Mouse (Mus musculus) lung, embryonic 15.5 days (tissue): ENCODE results near the gene Dkkl1. TPM values are rescaled to one million over a fixed set of nuclear protein-coding genes. Genes with fewer than 3 reads are reported as not detected.

ENCODE experiments used
- ATAC-seq: fragments of 200-750 bp; cut with Nextera tagmentation; 2 replicates; pipeline ENCODE4 v1.8.0; 2017; ENCODE audit warnings: moderate number of reproducible peaks, borderline replicate concordance; ENCODE audit not compliant: low FRiP score, low TSS enrichment; ENCODE audit errors: extremely low read depth
- H3K27ac ChIP-seq: fragments of 300-500 bp; sonication (generic); 2 replicates; pipeline ENCODE4 v1.5.1; 2015; ENCODE audit warnings: moderate library complexity, mild to moderate bottlenecking, inconsistent platforms
- H3K27me3 ChIP-seq: fragments of 300-500 bp; sonication (generic); 2 replicates; pipeline ENCODE4 v1.6.1; 2015; ENCODE audit warnings: inconsistent platforms
- H3K36me3 ChIP-seq: fragments of 300-500 bp; sonication (generic); 2 replicates; pipeline ENCODE4 v1.6.1; 2015; ENCODE audit warnings: inconsistent platforms
- H3K4me1 ChIP-seq: fragments of 300-500 bp; sonication (generic); 2 replicates; pipeline ENCODE4 v1.6.1; 2015; ENCODE audit warnings: inconsistent platforms
- H3K4me2 ChIP-seq: fragments of 300-500 bp; sonication (generic); 2 replicates; pipeline ENCODE4 v1.6.1; 2015; ENCODE audit warnings: inconsistent platforms, mild to moderate bottlenecking, moderate library complexity
- H3K4me3 ChIP-seq: fragments of 300-500 bp; sonication (generic); 2 replicates; pipeline ENCODE4 v1.5.1; 2015; ENCODE audit warnings: mild to moderate bottlenecking, inconsistent platforms
- H3K9ac ChIP-seq: fragments of 300-500 bp; sonication (generic); 2 replicates; pipeline ENCODE4 v1.6.1; 2015; ENCODE audit warnings: inconsistent platforms
- H3K9me3 ChIP-seq: fragments of 300-500 bp; sonication (generic); 2 replicates; pipeline ENCODE4 v1.6.1; 2016; ENCODE audit warnings: inconsistent platforms
- WGBS: fragments of 180-500 bp; shearing (Covaris S2); methylation state at CpG from one replicate; pipeline ENCODE4 v1.1.7; 2015; 5-methylcytosine and 5-hydroxymethylcytosine counted together
- polyA plus RNA-seq: library from polyadenylated mRNA; unstranded; fragments of >200 nt; fragmentation: Nextera tagmentation; extraction: Ambion mirVana; gene quantifications from 2 replicates; pipeline ENCODE4 v1.2.1, GENCODE M21; 2015

Dkkl1 gene
- polyA plus RNA-seq, 1 experiment from 2014 or later: 1.1 TPM

DNA sequence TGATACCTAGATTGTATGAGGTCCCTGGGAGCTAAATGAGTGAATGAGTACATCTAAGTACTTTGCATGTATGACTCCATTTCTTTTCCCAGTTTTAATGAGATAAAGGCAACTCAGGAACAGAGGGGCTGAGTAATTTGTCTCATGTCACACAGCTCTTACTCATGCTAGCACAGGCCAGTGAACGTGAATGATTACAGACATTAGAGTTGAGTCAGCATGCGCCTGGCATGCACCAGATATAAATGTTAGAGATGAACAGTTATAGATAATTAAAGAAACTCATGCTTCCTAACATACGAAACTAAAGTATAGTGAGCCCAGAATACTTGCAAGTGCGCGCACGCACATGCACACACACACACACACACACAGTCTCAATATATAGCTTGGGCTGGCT, 21.8 kb downstream of the Dkkl1 start:
- H3K4me1 ChIP-seq: peaks cover 3% of the 10 kb centered on the region; the same call in 1 of the 2 replicates
- H3K36me3 ChIP-seq: no peaks in the 10 kb centered on the region
- WGBS: 87% methylated on average over 6 of the region's 6 CpGs
- H3K4me2 ChIP-seq: no peak overlapping the region
- H3K9ac ChIP-seq: no peak overlapping the region
- H3K27ac ChIP-seq: no peak overlapping the region
- peaks cover 65% of the 10 kb centered on the region for H3K27me3 ChIP-seq
- ATAC-seq: no peak
- no peak overlapping the region for H3K4me3 ChIP-seq
- no peaks in the 10 kb centered on the region for H3K9me3 ChIP-seq

DNA sequence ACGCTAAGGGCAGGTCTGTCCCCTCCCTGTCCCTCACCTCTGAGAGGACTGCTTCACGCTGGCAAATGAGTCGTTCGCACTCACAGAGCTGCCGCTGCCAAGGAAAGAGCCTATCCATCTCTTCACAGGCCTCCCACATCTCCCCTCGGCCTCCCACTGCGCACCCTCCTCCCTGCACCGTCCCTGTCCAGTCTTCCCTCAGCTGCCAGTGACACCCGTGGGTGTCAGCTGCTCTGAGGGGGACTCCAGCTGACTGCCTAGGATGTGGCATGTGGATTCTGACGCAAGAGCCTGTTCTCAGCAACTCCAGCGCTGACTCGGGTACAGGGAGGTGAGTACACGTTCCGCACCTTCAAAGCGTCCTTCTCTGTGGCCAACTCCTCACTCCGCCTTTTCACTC, 22.3 kb downstream of the Dkkl1 start:
- ATAC-seq: no peak
- Histone ChIP-seq H3K4me1 (peaks cover 3% of the 10 kb centered on the region; the same call in 1 of the 2 replicates), H3K9ac (no peak overlapping the region), H3K27me3 (peaks cover 71% of the 10 kb centered on the region), H3K27ac (no peak overlapping the region), H3K36me3 (no peaks in the 10 kb centered on the region), H3K4me3 (no peak overlapping the region), H3K9me3 (no peaks in the 10 kb centered on the region), H3K4me2 (no peak overlapping the region)
- 37% methylated on average over 16 of the region's 16 CpGs for WGBS

DNA sequence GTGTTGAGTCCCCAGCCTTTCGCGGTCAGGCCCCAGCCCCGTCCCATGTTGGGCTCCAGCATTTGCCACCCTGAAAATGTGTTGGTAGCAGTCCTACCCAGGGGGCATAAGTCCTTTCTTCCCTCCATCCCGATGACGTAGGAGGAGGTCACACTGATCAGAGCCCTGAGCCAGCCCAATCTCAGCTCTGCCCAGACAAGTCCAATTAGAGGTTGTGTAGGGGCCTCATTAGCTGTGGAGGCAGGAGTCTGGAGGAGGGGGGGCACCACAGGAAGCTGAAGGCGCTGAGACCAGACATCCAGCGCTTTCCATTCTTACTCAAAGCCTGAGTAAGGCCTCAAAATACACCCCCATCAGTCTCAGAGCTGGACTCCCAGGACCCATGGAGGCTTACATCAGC, 26.0 kb downstream of the Dkkl1 start:
- no peak for ATAC-seq
- H3K27ac ChIP-seq: no peak overlapping the region
- H3K4me2 ChIP-seq: no peak overlapping the region
- no peak overlapping the region for H3K9ac ChIP-seq
- peaks cover 9% of the 10 kb centered on the region for H3K4me1 ChIP-seq
- H3K9me3 ChIP-seq: no peaks in the 10 kb centered on the region
- peaks cover 97% of the 10 kb centered on the region for H3K27me3 ChIP-seq
- H3K36me3 ChIP-seq: no peaks in the 10 kb centered on the region
- WGBS: 66% methylated on average over 7 of the region's 7 CpGs
- H3K4me3 ChIP-seq: no peak overlapping the region

DNA sequence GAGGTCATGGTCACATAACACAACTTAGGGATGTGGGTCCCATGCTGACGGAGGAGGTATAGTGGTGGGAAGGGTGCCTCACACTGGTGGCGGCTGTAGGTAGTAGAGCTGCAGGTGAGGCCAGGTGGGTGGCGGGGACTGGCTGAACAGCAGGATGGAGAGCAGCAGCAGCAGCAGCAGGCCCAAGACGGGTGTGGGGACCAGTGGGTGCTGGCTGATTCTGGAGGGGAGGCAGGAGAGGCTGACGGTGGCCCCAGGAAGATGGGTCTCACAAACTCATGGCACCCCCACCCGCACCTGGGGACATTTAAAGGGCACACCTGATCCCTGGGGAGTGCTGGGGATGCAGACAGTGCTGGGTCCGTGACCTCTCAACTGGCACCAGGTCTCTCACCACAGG, 28.3 kb downstream of the Dkkl1 start:
- Histone ChIP-seq H3K27ac (no peak overlapping the region), H3K27me3 (peaks cover 97% of the 10 kb centered on the region), H3K9me3 (no peaks in the 10 kb centered on the region), H3K4me1 (peaks cover 9% of the 10 kb centered on the region), H3K9ac (no peak overlapping the region), H3K36me3 (no peaks in the 10 kb centered on the region), H3K4me3 (no peak overlapping the region), H3K4me2 (no peak overlapping the region)
- ATAC-seq: no peak
- WGBS: 65% methylated on average over 7 of the region's 7 CpGs

DNA sequence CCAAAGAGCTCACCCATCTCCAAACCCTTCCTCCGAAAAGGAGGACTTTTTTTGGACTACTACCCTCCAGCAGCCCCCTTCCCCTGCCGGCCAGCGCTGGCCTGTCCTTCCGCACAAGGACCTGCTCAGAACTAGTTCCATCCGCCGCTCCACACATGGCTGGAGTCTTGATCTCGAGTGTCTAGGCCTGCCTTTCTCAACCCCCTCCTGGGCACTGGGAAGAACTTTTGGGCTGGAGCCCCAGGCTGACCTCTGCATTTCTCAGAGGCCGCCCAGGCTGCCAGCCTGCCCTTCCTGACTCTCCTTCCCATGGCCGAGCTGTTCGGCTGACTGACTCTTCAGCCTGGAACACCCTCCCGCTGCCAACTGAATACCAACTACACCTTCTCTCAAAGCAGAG, 29.3 kb downstream of the Dkkl1 start:
- 0 out of 2 replicates have a peak overlapping the region, but pooled peaks have one; percentile 8 for H3K9ac ChIP-seq
- peaks cover 9% of the 10 kb centered on the region for H3K4me1 ChIP-seq

DNA sequence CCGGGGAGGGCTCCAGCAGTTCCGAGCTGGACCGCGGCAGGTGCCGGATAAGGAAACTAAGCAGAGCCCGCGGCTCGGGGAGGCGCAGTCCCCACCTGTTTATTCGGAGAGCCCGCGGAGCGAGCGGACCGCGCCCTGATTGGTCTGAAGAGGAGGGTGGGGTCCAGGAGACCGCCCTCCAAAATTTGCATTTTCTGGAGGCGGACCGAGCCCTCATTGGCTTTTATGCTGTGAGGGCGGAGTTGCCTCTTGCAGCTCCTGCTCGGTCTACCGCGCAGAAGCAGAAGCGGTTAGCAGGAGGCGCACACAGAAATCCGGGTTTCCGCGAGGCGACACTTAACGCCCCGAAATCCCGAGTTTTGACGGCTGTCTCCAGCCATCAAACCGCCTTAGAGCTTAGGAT, 29.7 kb downstream of the Dkkl1 start:
- peaks cover 9% of the 10 kb centered on the region for H3K4me1 ChIP-seq
- H3K4me2 ChIP-seq: peak overlapping the region; percentile 59
- H3K9me3 ChIP-seq: no peaks in the 10 kb centered on the region
- H3K27me3 ChIP-seq: peaks cover 99% of the 10 kb centered on the region
- under 1% methylated on average over 34 of the region's 34 CpGs for WGBS
- H3K36me3 ChIP-seq: no peaks in the 10 kb centered on the region
- H3K4me3 ChIP-seq: peak overlapping the region; percentile 31
- no peak overlapping the region for H3K27ac ChIP-seq
- ATAC-seq: peak; percentile 87
- 0 out of 2 replicates have a peak overlapping the region, but pooled peaks have one; percentile 8 for H3K9ac ChIP-seq

More for the DNA sequence above, 29.3 kb downstream of the Dkkl1 start:
- peak overlapping the region; percentile 59 for H3K4me2 ChIP-seq
- no peak overlapping the region for H3K27ac ChIP-seq
- no peaks in the 10 kb centered on the region for H3K9me3 ChIP-seq
- WGBS: 9% methylated on average over 11 of the region's 11 CpGs
- ATAC-seq: no peak
- no peaks in the 10 kb centered on the region for H3K36me3 ChIP-seq
- H3K27me3 ChIP-seq: peaks cover 98% of the 10 kb centered on the region
- peak overlapping the region; percentile 31 for H3K4me3 ChIP-seq

DNA sequence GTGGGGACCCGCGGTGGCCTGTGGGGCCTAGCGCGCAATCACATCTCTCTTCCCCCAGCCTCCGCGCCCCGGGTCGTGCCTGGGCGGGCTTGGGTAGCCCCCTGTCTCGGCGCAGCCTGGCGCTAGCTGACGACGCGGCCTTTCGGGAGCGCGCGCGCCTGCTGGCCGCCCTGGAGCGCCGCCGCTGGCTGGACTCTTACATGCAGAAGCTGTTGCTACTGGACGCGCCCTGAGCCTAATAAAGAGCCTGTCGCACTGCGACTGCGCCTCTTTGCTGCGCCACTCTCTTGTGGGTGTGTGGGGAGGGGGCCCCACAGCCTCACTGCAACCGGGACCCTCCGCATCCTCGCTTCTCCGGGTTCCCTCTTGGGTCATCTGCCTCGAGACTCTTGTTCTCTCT, 30.4 kb downstream of the Dkkl1 start:
- Histone ChIP-seq H3K36me3 (no peaks in the 10 kb centered on the region), H3K27ac (no peak overlapping the region), H3K9me3 (no peaks in the 10 kb centered on the region), H3K4me3 (no peak overlapping the region; the same call in 1 of the 2 replicates), H3K9ac (no peak overlapping the region), H3K27me3 (peaks cover 99% of the 10 kb centered on the region), H3K4me1 (peaks cover 9% of the 10 kb centered on the region), H3K4me2 (no peak overlapping the region)
- 6% methylated on average over 35 of the region's 35 CpGs for WGBS
- no peak; the same call in 1 of the 2 replicates for ATAC-seq

DNA sequence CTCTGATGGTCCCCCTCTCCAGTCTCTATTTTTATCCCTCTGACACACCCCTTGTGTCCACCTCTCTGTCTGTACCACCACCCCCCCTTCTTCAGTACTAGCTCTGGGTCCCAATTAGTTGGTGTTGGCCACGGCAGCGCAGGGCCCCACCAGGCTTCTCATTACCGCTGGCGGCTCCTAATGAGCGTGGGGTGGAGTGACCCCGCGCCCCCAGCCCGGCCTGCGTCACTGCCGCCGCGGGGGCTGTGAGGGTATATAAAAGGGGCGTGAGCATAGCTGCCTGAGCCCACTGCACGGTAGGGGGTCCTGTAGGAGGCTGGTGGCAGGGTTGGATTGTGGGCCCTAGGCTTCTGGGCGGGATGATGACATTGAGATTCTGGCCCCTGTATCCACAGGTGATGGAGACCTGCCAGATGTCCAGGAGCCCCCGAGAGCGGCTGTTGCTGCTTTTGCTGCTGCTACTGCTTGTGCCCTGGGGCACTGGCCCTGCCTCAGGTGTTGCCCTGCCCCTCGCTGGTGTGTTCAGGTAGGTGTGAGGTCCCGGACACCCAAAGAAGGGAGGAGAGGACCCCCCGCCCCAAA, 31.0 kb downstream of the Dkkl1 start, which contains the start of gene Pth2:
Pth2 (plus strand) TSS at position 100 of the 582 bp plus-strand sequence.
- ATAC-seq: no peak
- Histone ChIP-seq H3K4me1 (peaks cover 13% of the 10 kb centered on the region), H3K4me2 (peak within 1 kb of the TSS; percentile 59; the same call in 1 of the 2 replicates), H3K4me3 (no peak within 1 kb of the TSS; the same call in 1 of the 2 replicates), H3K27ac (no peak within 1 kb of the TSS), H3K27me3 (peaks cover 100% of the 10 kb centered on the region), H3K9ac (no peak within 1 kb of the TSS), H3K9me3 (no peaks in the 10 kb centered on the region), H3K36me3 (no peaks in the 10 kb centered on the region)
- 19% methylated on average over 20 of the region's 20 CpGs for WGBS

DNA sequence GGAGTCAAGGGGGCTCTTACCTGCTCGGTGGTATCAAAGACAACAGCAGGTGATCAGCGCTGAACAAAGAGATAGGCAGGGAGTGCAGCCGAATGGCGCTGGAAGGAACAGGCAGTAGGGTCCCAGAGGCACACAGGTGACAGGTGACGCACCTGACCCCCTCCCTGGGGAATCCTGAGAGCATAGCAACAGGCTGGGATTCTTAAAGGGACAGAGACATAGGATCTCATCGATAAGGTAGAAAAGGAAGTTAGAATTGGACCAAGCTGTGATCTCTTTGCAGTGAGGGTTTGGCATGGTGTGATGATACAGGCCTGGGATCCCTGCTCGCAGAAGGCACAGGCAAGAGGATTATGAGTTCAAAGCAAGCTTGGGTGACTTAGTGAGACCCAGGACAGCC, 32.5 kb downstream of the Dkkl1 start, which contains the start of gene Gfy:
Gfy (minus strand) TSS at position 101 of the 400 bp plus-strand sequence.
- H3K4me1 ChIP-seq: peaks cover 18% of the 10 kb centered on the region
- H3K4me2 ChIP-seq: no peak within 1 kb of the TSS
- peaks cover 100% of the 10 kb centered on the region for H3K27me3 ChIP-seq
- H3K9ac ChIP-seq: no peak within 1 kb of the TSS
- H3K36me3 ChIP-seq: no peaks in the 10 kb centered on the region
- 22% methylated on average over 7 of the region's 7 CpGs for WGBS
- ATAC-seq: no peak
- H3K27ac ChIP-seq: no peak within 1 kb of the TSS
- no peak within 1 kb of the TSS for H3K4me3 ChIP-seq
- H3K9me3 ChIP-seq: no peaks in the 10 kb centered on the region

DNA sequence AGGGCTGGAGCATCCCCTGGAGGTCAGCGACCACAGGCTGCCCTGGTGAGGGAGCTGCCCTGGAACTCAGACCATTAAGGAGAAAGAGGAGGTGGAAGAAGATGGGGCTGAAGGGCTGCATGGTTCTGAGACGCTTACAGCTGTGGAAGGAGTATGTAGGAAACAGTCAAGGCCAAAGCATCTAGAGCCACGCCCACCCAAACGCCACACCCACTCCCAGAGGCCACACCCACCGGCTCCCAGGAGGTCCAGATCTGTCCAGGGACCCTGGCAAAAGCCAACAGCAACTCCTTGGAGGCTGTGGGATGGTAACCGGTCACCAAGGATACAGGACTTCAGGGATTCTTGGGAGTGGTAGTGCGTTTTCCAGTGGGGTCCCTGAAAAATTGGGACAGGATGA, 33.4 kb downstream of the Dkkl1 start:
- 18% methylated on average over 7 of the region's 7 CpGs for WGBS
- Histone ChIP-seq H3K9ac (no peak overlapping the region), H3K9me3 (no peaks in the 10 kb centered on the region), H3K27me3 (peaks cover 98% of the 10 kb centered on the region), H3K4me3 (no peak overlapping the region), H3K4me2 (no peak overlapping the region), H3K27ac (no peak overlapping the region), H3K36me3 (no peaks in the 10 kb centered on the region), H3K4me1 (peaks cover 18% of the 10 kb centered on the region)
- no peak for ATAC-seq

DNA sequence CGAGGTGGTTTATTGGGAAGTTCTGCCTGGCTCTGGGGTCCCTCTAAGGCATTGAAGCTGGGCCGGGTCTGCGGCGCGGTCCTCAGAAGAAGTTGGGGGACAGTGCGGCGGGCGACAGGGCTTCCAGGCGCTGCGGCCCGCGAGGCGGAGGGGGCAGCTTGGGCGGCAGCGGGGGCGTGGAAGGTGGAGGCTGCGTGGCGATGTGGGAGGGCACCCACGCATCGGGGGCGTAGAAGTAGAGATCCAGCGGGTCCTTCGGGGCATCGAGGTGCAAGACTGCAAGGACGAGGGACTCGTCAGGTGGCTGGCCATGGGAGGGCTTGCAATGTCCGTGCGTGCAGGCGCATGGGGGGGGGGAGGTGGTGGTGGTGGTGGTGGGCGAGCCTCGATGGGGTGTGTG, 35.6 kb downstream of the Dkkl1 start:
- H3K9ac ChIP-seq: no peak overlapping the region
- 4% methylated on average over 31 of the region's 31 CpGs for WGBS
- H3K4me1 ChIP-seq: 0 out of 2 replicates have a peak, but pooled peaks cover 10% of the 10 kb centered on the region
- H3K4me3 ChIP-seq: peak overlapping the region; percentile 9; the same call in 1 of the 2 replicates
- H3K27me3 ChIP-seq: peaks cover 95% of the 10 kb centered on the region
- no peak overlapping the region for H3K27ac ChIP-seq
- H3K36me3 ChIP-seq: no peaks in the 10 kb centered on the region
- H3K4me2 ChIP-seq: no peak overlapping the region
- no peaks in the 10 kb centered on the region for H3K9me3 ChIP-seq
- ATAC-seq: no peak

DNA sequence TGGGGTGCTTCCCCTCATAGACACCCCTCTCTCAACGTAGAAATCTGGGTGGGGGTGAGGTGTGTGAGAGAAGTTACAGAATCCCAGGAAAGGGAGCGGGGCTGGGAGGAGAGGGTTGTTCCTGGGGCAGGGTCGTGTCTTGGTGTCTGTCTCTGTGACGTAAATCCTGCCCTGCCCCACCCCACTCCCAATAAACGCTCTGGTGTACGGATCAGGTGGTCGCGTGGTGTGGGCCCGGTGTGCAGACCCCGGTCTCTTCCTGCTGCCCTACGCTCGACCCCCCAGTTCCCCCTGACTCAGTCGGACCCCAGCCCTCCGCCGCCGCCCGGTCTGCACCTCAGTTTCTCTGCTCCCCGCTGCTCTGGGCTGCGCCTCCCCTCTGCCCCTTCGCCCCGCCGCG, 36.0 kb downstream of the Dkkl1 start:
- H3K36me3 ChIP-seq: no peaks in the 10 kb centered on the region
- no peak for ATAC-seq
- H3K27me3 ChIP-seq: peaks cover 95% of the 10 kb centered on the region
- no peak overlapping the region for H3K9ac ChIP-seq
- no peaks in the 10 kb centered on the region for H3K9me3 ChIP-seq
- H3K4me1 ChIP-seq: 0 out of 2 replicates have a peak, but pooled peaks cover 9% of the 10 kb centered on the region
- no peak overlapping the region for H3K4me2 ChIP-seq
- WGBS: 2% methylated on average over 23 of the region's 23 CpGs
- H3K27ac ChIP-seq: no peak overlapping the region
- H3K4me3 ChIP-seq: peak overlapping the region; percentile 9; the same call in 1 of the 2 replicates
